Mouse (Mus musculus): ENCODE measurements around the gene Eif2b2.

Gene Eif2b2

GRCm38 (mm10) chr12:85194623-85195018 lies 24.7 kb upstream of the Eif2b2 start:
- no peak for DNase-seq

- DNase-seq: no peak
These were observed 24.2 kb upstream of the Eif2b2 start for GRCm38 (mm10) chr12:85195086-85195485.

GRCm38 (mm10) chr12:85196191-85196590 lies 23.1 kb upstream of the Eif2b2 start:
- DNase-seq: no peak

DNA sequence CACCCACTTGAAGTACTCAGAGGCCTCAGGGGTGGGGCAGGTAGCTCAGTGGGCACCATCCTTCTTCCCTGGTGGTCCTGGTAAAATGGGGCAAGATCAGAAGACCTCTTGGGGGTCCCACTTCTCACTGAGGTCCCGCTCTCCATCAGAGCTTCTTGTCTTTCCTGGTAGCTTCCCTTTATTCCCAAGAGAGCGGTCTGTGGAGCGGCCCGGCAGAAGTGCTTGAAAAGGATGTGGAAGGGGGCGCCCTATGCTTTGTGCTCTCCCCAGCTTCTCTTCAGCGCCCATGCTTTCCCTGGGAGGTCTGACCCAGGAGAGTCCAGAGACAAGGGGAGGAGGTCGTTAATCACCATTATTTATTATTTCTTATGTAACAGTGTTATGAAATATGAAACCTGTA lies 21.9 kb upstream of the Eif2b2 start:
- DNase-seq: no peak

- no peak for DNase-seq
These were observed 21.3 kb upstream of the Eif2b2 start for GRCm38 (mm10) chr12:85197936-85198335.

- DNase-seq: no peak
These were observed 19.3 kb upstream of the Eif2b2 start for GRCm38 (mm10) chr12:85199954-85200353.

GRCm38 (mm10) chr12:85200929-85201829 lies 18.1 kb upstream of the Eif2b2 start:
- peak; percentile 34 for DNase-seq

DNA sequence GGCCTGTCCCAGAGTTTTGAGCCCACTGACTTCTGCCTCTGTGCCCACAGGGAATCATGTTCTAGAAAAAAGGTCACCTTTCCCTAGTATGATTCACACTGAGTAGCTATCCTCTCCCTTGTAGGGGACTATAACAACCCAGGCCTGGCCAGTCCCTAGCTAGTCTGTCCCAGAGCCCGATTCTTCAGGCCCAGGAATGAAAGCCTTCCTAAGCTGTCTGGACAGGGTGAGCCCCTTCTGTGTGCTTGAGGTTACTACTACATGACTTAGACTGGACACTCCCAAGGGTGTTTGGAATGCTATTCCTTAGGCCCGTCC lies 17.5 kb upstream of the Eif2b2 start:
- no peak for DNase-seq

DNA sequence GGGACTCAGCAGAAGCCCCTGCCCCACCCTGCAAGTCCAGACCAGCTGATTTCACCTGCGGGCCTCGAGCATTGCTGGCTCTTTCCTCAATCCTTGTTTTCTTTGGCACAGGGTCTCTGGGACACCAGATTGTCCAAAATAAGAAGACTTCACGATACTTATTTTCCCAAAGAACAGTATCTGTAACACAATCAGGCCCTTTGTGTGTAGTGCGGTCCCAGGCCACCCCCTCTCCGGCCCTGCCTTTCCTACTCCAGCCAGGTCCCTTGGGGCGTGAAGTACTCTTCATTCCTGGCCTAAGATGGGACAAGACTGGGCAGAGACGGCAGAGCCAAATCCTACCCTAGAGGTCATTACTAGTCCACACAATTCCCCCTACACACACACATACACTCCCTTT lies 17.1 kb upstream of the Eif2b2 start:
- no peak for DNase-seq

DNA sequence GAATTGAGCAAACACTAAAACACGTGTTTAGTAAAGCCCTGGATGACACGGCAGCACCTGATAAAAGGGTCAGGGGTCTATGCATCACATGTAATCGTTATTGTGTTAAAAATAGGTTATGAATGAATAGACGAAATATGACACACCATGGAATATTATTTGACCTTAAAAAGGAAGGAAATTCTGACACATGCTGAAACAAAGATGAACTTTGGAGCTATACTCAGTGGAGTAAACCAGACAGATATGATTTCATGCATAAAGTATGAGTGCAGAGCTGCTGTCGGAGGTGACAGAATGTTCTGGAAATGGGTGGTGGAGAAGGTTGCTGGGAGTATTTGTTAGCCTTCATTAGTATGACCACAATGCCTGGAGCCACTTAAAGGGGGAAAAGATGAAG lies 15.6 kb upstream of the Eif2b2 start:
- DNase-seq: no peak

- DNase-seq: no peak
These were observed 15.2 kb upstream of the Eif2b2 start for GRCm38 (mm10) chr12:85204105-85204504.

GRCm38 (mm10) chr12:85205425-85205824 lies 13.9 kb upstream of the Eif2b2 start:
- DNase-seq: no peak

- DNase-seq: no peak
These were observed 10.5 kb upstream of the Eif2b2 start for GRCm38 (mm10) chr12:85208687-85209199.

GRCm38 (mm10) chr12:85215031-85215430 lies 4.2 kb upstream of the Eif2b2 start:
- no peak for DNase-seq

GRCm38 (mm10) chr12:85217733-85218310 lies 1.5 kb upstream of the Eif2b2 start:
- no peak for DNase-seq

GRCm38 (mm10) chr12:85219905-85220290 lies 617 bp downstream of the Eif2b2 start:
- peak; percentile 26 for DNase-seq

- no peak for DNase-seq
These were observed 7.9 kb downstream of the Eif2b2 start for GRCm38 (mm10) chr12:85227227-85227626.

DNA sequence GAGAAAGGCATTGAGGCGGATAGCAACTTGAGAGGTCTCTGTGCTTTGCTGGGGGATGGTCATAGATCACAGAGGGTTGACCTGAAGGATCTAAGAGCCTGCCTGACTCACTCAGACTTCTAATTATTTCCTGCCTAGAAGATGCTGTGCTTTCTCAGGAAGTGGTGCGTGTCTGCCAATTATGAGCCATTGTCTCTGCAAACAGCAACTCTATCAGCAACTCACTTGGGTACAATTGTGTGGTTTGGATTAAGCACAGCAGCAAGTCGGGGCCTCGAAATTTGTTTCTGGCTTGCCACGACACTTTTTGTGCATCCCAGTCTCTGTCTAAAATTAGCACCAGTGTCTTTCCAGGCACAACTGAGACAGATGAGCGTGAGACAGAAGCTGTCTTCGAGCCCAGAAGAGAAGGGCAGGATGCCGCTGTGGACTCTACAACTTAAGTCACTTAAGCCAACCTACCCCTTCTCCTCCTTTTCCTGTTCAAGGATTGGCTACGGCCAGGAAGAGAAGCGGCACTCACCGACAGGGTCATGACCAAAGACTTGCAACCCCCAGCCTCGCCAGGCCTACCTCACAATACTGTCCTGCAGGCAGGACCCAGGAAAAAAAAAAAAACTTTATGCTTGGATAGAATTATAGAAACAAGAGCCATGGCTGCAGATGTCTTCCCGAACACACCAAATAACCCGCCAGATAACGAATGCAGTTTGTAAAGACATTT lies 8.8 kb downstream of the Eif2b2 start:
- no peak for DNase-seq

DNA sequence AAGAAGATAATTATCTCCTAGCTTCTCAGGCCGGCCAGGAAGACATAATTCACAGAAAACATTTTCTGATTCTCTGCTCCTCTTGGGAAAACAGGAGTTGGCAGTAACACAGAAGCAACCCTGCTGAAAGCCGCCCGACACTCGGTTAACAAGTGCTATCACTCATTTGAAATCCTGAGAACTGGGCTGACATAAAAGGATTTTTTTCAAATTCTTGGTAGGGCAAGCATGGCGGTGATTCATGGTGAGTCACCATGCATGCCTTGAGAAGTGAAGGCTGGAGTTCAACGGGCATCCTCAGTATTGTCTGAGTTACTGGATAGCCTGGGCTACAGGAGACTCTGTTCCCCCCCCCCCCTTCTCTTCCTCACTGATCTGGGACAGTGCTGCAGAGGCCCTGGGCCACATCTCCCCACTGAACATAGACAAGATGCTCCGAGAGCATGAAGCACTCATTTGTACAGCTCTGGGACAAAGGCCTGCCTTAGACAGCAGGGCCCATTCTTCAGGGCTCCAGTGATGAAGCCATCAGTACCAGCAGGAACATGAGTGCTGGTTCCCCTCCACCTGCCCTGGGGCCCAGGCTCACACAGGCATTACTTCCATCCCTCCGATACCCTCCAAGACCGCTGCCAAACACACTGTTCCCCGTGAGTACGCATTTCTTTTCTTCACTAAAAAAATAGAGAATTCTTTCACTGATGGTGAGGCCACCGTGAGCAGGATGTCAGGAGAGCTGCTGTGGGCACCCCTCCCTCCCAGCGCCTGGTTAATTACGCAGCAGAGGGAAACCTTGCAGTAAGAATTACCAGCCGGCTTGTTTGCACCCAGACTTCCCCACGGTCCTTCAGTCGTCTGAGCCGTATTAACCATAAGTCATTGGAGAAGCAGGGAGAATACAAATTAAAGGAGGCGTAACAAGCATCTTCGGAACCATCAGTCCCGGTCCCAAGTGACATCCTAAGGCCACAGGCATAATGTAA lies 14.4 kb downstream of the Eif2b2 start:
- no peak for DNase-seq

- no peak for DNase-seq
These were observed 18.3 kb downstream of the Eif2b2 start for GRCm38 (mm10) chr12:85237553-85237952.

GRCm38 (mm10) chr12:85252083-85252482 lies 32.8 kb downstream of the Eif2b2 start:
- DNase-seq: no peak

GRCm38 (mm10) chr12:85256074-85256751 lies 36.9 kb downstream of the Eif2b2 start:
- no peak for DNase-seq

Data from cerebellum, adult 9-11 months (tissue).